Mouse (Mus musculus) cortical plate, adult 2 months (tissue): ENCODE measurements around the gene Upk3a. TPM values are rescaled to one million over a fixed set of nuclear protein-coding genes. Genes with fewer than 3 reads are reported as not detected.
"Not testable (repeated sequence)": the region's sequence is repeated elsewhere in the genome, so short reads cannot be mapped to it uniquely, and the experiment has no call there.

Source experiments
- H3K27ac ChIP-seq: fragments of 200-500 bp; 2 replicates; pipeline ENCODE4 v1.5.1; 2012; ENCODE audit warnings: low read length, control low read depth, inconsistent platforms; ENCODE audit not compliant: insufficient read depth
- H3K4me1 ChIP-seq: fragments of 200-500 bp; 2 replicates; pipeline ENCODE4 v1.6.1; 2011; ENCODE audit warnings: low read length; ENCODE audit not compliant: control insufficient read depth, insufficient read depth
- H3K4me3 ChIP-seq: fragments of 200-500 bp; 2 replicates; pipeline ENCODE4 v1.5.1; 2011; ENCODE audit warnings: mild to moderate bottlenecking, low read length, control low read depth; ENCODE audit not compliant: insufficient read depth
- CTCF ChIP-seq: fragments of 200-500 bp; IDR thresholded peaks from 2 replicates; pipeline ENCODE4 v1.5.1; 2011; ENCODE audit warnings: mild to moderate bottlenecking, control low read depth, low read length; ENCODE audit not compliant: insufficient read depth; ENCODE audit errors: extremely low read depth
- POLR2A ChIP-seq: fragments of 200-500 bp; IDR thresholded peaks from 2 replicates; pipeline ENCODE4 v1.6.1; 2011; ENCODE audit warnings: mild to moderate bottlenecking, low read length, control low read depth; ENCODE audit not compliant: insufficient read depth; ENCODE audit errors: extremely low read depth
- polyA plus RNA-seq: library from polyadenylated mRNA; depleted of rRNA; stranded (reverse); fragments of >200 nt; gene quantifications from 2 replicates; pipeline ENCODE4 v1.2.3, GENCODE M21; 2012

Upk3a gene
- polyA plus RNA-seq, 1 experiment = 0.19 TPM

GRCm38 (mm10) chr15:85031866-85032265, 14.9 kb downstream of the Upk3a start:
- TF ChIP-seq POLR2A = no peak
- no peak for TF ChIP-seq CTCF
- Histone ChIP-seq H3K27ac (no peak overlapping the region), H3K4me1 (no peaks in the 10 kb centered on the region), H3K4me3 (no peak overlapping the region)

GRCm38 (mm10) chr15:85033916-85034315, 17.0 kb downstream of the Upk3a start:
- H3K4me3 ChIP-seq, H3K27ac ChIP-seq, H3K4me1 ChIP-seq: not testable (repeated sequence)

GRCm38 (mm10) chr15:85036566-85037342, 19.8 kb downstream of the Upk3a start:
- H3K27ac ChIP-seq = 0 out of 2 replicates have a peak overlapping the region, but pooled peaks have one; percentile 22
- peak overlapping the region; percentile 53 for H3K4me3 ChIP-seq
- no peak for TF ChIP-seq CTCF
- peak; percentile 90 for TF ChIP-seq POLR2A
- peaks cover 7% of the 10 kb centered on the region for H3K4me1 ChIP-seq

GRCm38 (mm10) chr15:85037343-85037690, 20.4 kb downstream of the Upk3a start:
- Histone ChIP-seq H3K4me3 (peak overlapping the region; percentile 53), H3K4me1 (peaks cover 9% of the 10 kb centered on the region), H3K27ac (0 out of 2 replicates have a peak overlapping the region, but pooled peaks have one; percentile 22)
- no peak for TF ChIP-seq CTCF
- no peak for TF ChIP-seq POLR2A

- TF ChIP-seq CTCF (no peak), POLR2A (no peak)
- no peak overlapping the region for H3K4me3 ChIP-seq
- H3K27ac ChIP-seq = peak overlapping the region; percentile 20
- peaks cover 13% of the 10 kb centered on the region for H3K4me1 ChIP-seq
These were observed 24.7 kb downstream of the Upk3a start for GRCm38 (mm10) chr15:85041546-85042225.

- TF ChIP-seq CTCF = peak; percentile 57
- no peak for TF ChIP-seq POLR2A
- H3K27ac ChIP-seq = peak overlapping the region; percentile 55; the same call in 1 of the 2 replicates
- peaks cover 15% of the 10 kb centered on the region for H3K4me1 ChIP-seq
- H3K4me3 ChIP-seq = no peak overlapping the region
These were observed 25.5 kb downstream of the Upk3a start for GRCm38 (mm10) chr15:85042361-85042954.

GRCm38 (mm10) chr15:85043116-85043515, 26.2 kb downstream of the Upk3a start:
- H3K27ac ChIP-seq = peak overlapping the region; percentile 55; the same call in 1 of the 2 replicates
- no peak overlapping the region for H3K4me3 ChIP-seq
- TF ChIP-seq POLR2A (no peak), CTCF (no peak)
- peaks cover 15% of the 10 kb centered on the region for H3K4me1 ChIP-seq

- Histone ChIP-seq H3K27ac (no peak overlapping the region), H3K4me3 (no peak overlapping the region), H3K4me1 (peaks cover 14% of the 10 kb centered on the region)
- no peak for TF ChIP-seq POLR2A
- no peak for TF ChIP-seq CTCF
These were observed 26.8 kb downstream of the Upk3a start for GRCm38 (mm10) chr15:85043761-85044160.

GRCm38 (mm10) chr15:85046230-85046950, 29.4 kb downstream of the Upk3a start:
- no peak overlapping the region for H3K27ac ChIP-seq

GRCm38 (mm10) chr15:85047865-85048264, 30.9 kb downstream of the Upk3a start:
- Histone ChIP-seq H3K27ac (no peak overlapping the region), H3K4me3 (no peak overlapping the region), H3K4me1 (peaks cover 5% of the 10 kb centered on the region)
- TF ChIP-seq CTCF = no peak
- TF ChIP-seq POLR2A = no peak

More at GRCm38 (mm10) chr15:85046230-85046950, 29.4 kb downstream of the Upk3a start:
- TF ChIP-seq POLR2A (no peak), CTCF (no peak)
- no peak overlapping the region for H3K4me3 ChIP-seq
- H3K4me1 ChIP-seq = peaks cover 11% of the 10 kb centered on the region
